Mouse (Mus musculus): ENCODE measurements around the gene Entpd1. TPM values are rescaled to one million over a fixed set of nuclear protein-coding genes. Genes with fewer than 3 reads are reported as not detected.
"Not testable (repeated sequence)": the region's sequence is repeated elsewhere in the genome, so short reads cannot be mapped to it uniquely, and the experiment has no call there.

Entpd1 gene
- polyA plus RNA-seq, 1 experiment from 2014 or later: 11.7 TPM

DNA sequence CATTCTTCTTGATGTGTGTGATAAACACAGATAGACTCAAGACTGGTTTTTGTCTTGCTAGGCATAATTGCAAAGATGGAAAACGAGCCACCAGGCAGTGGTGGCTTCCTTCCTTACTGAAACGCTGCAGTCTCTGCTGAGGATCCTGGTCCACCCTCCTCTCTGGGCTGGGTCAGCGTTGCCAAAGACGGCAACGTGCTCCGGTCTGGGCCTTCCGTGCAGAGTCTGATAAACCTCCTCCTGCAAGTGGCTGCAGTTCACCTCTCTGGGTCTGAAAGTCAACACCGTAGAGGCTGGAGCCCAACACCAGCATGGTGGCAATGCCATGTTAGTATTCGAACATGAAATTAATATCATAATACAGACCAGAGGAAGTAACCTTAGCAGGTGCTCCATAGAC is 7.0 kb upstream of the Entpd1 start:
- Histone ChIP-seq H3K4me3 (ENCODE audit: low read depth, low read length) (no peak overlapping the region), H3K4me1 (replicated peaks; ENCODE audit: control insufficient read depth, insufficient read depth, low read length) (no peaks in the 10 kb centered on the region), H3K9ac (ENCODE audit: low read length) (no peak overlapping the region), H3K27me3 (replicated peaks; ENCODE audit: control insufficient read depth, insufficient read depth, low read length) (no peaks in the 10 kb centered on the region), H3K27ac (ENCODE audit: low read depth) (no peak overlapping the region), H3K4me2 (ENCODE audit: low read length) (no peak overlapping the region), H3K36me3 (ENCODE audit: control insufficient read depth, insufficient read depth, low read length) (peaks cover 50% of the 10 kb centered on the region), H3K9me3 (ENCODE audit: control insufficient read depth, low read length) (no peaks in the 10 kb centered on the region)
- WGBS: 95% methylated on average over 9 of the region's 9 CpGs
- ATAC-seq (replicated peaks; ENCODE audit: low FRiP score, low TSS enrichment, low read depth) (no peak), DNase-seq (ENCODE audit: low spot score) (no peak)

DNA sequence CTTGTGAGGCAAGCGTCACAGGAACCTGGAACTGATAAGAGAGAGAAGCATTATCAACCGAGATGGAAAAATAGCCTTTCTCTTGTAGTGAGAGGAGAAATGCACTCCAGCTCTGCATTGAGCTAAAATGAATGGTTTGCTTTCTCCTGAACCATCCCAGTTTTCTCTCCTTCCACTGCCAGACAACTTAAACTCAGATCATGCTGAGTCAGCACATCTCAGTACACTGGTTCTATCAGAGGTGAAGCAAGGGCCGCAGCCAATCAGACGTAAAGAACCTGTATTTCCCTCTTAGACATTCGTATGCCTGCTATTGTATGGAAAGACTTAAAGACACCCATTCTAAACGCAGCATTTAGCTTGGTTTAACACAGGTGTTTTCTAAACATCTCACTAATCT is 4.5 kb upstream of the Entpd1 start:
- DNase-seq (ENCODE audit: low spot score): no peak
- H3K27ac ChIP-seq (ENCODE audit: low read depth): no peak overlapping the region

DNA sequence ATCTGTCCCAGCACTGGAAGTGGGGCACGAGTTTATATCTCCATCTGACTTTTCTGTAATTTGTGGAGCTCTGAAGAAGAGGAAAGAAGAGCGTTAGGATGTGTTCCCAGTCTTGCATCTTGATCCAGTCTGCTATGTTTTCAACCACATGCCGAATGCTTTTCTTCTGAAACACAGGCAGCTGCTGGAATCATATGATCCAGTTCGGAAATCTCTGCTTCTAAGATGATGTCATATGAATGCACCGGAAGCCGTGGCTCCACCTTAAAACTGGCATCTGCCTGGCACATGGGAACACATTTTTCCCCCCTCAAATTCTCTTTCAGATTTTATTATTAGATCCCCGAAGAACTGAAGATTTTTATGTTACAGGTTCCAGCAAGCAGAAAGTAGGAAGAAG is 2.6 kb downstream of the Entpd1 start:
- ATAC-seq (replicated peaks; ENCODE audit: low FRiP score, low TSS enrichment, low read depth): no peak
- no peak for DNase-seq (ENCODE audit: low spot score)
- no peak overlapping the region for H3K4me2 ChIP-seq (ENCODE audit: low read length)

More for the DNA sequence above, 4.5 kb upstream of the Entpd1 start:
- Histone ChIP-seq H3K4me2 (ENCODE audit: low read length) (no peak overlapping the region), H3K4me1 (replicated peaks; ENCODE audit: control insufficient read depth, insufficient read depth, low read length) (peaks cover 5% of the 10 kb centered on the region; the same call in 1 of the 2 replicates), H3K27me3 (replicated peaks; ENCODE audit: control insufficient read depth, insufficient read depth, low read length) (no peaks in the 10 kb centered on the region), H3K36me3 (ENCODE audit: control insufficient read depth, insufficient read depth, low read length) (peaks cover 45% of the 10 kb centered on the region), H3K9ac (ENCODE audit: low read length) (no peak overlapping the region), H3K9me3 (ENCODE audit: control insufficient read depth, low read length) (no peaks in the 10 kb centered on the region), H3K4me3 (ENCODE audit: low read depth, low read length) (no peak overlapping the region)
- 87% methylated on average over 6 of the region's 6 CpGs for WGBS
- no peak for ATAC-seq (replicated peaks; ENCODE audit: low FRiP score, low TSS enrichment, low read depth)

DNA sequence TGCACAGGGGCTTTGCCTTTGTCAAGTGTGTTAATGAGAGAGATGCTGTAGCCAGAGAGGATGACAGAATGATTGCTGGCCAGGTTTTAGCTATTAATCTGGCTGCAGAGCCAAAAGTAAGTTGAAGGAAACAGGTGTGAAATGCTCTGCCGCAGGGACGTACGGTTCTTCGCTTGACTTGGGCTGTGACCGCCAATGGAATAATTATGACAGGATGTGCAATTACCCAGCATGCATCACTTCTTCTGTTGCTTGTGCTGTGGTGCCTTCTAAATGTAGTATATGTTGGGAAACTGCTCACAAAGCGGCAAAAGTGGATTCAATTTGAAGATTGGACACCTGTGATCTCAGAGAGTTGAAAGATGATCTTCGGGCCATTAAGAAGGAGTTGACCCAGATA is 3.9 kb downstream of the Entpd1 start:
- H3K27me3 ChIP-seq (replicated peaks; ENCODE audit: control insufficient read depth, insufficient read depth, low read length): no peaks in the 10 kb centered on the region
- WGBS: 78% methylated on average over 7 of the region's 7 CpGs
- H3K9me3 ChIP-seq (ENCODE audit: control insufficient read depth, low read length): no peaks in the 10 kb centered on the region
- no peak overlapping the region for H3K4me3 ChIP-seq (ENCODE audit: low read depth, low read length)
- no peaks in the 10 kb centered on the region for H3K36me3 ChIP-seq (ENCODE audit: control insufficient read depth, insufficient read depth, low read length)
- H3K4me1 ChIP-seq (replicated peaks; ENCODE audit: control insufficient read depth, insufficient read depth, low read length): peaks cover 5% of the 10 kb centered on the region; the same call in 1 of the 2 replicates
- no peak overlapping the region for H3K9ac ChIP-seq (ENCODE audit: low read length)
- H3K4me2 ChIP-seq (ENCODE audit: low read length): no peak overlapping the region
- ATAC-seq (replicated peaks; ENCODE audit: low FRiP score, low TSS enrichment, low read depth) (no peak), DNase-seq (ENCODE audit: low spot score) (no peak)
- H3K27ac ChIP-seq (ENCODE audit: low read depth): no peak overlapping the region

More for the DNA sequence above, 2.6 kb downstream of the Entpd1 start:
- peaks cover 5% of the 10 kb centered on the region; the same call in 1 of the 2 replicates for H3K4me1 ChIP-seq (replicated peaks; ENCODE audit: control insufficient read depth, insufficient read depth, low read length)
- H3K27ac ChIP-seq (ENCODE audit: low read depth): no peak overlapping the region
- H3K9ac ChIP-seq (ENCODE audit: low read length): no peak overlapping the region
- no peaks in the 10 kb centered on the region; the same call in 1 of the 2 replicates for H3K36me3 ChIP-seq (ENCODE audit: control insufficient read depth, insufficient read depth, low read length)
- H3K4me3 ChIP-seq (ENCODE audit: low read depth, low read length): no peak overlapping the region
- WGBS: 70% methylated on average over 7 of the region's 7 CpGs
- H3K27me3 ChIP-seq (replicated peaks; ENCODE audit: control insufficient read depth, insufficient read depth, low read length): no peaks in the 10 kb centered on the region
- H3K9me3 ChIP-seq (ENCODE audit: control insufficient read depth, low read length): no peaks in the 10 kb centered on the region

DNA sequence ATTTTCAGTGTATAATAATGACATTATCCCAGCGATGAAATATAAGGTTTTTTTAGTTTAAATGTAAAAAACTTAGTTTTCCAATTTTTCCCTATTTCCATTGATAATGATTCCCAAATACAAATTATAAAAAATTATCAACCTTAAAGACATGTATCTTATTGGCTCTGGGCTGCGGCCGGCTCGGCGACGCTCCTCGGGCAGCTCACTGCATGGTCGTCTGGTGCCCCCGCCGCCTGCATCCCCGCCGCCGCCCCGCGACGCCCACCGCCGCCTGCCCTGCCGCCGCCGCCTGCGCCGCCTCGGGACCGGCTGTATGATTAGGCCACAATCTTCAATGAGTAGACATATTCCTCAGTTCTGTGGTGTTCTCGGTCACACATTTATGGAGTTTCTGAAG is 9.4 kb downstream of the Entpd1 start:
- not testable (repeated sequence) for H3K27me3 ChIP-seq (replicated peaks; ENCODE audit: control insufficient read depth, insufficient read depth, low read length); H3K27ac ChIP-seq (ENCODE audit: low read depth); H3K4me3 ChIP-seq (ENCODE audit: low read depth, low read length); DNase-seq (ENCODE audit: low spot score); H3K9me3 ChIP-seq (ENCODE audit: control insufficient read depth, low read length); H3K4me2 ChIP-seq (ENCODE audit: low read length); H3K4me1 ChIP-seq (replicated peaks; ENCODE audit: control insufficient read depth, insufficient read depth, low read length); H3K9ac ChIP-seq (ENCODE audit: low read length); H3K36me3 ChIP-seq (ENCODE audit: control insufficient read depth, insufficient read depth, low read length); ATAC-seq (replicated peaks; ENCODE audit: low FRiP score, low TSS enrichment, low read depth)
- 53% methylated on average over 11 of the region's 26 CpGs for WGBS

DNA sequence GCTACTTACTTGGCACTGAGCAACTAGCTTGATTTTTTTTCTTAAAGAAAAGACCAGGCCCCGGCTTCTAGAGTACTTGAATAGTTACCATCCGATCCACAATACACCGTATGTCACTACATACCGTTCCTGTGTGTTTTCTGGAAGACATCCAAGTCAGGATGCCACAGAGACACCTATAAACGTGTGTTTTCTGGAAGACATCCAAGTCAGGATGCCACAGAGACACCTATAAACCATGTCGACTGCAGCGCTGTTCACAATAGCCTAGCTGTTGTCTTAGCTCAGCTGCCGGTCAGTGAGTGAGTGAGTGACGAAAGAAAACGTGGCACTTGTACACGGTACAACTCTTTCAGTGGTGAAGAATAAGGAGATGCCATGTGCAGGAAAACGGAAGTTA is 13.8 kb downstream of the Entpd1 start:
- ATAC-seq (replicated peaks; ENCODE audit: low FRiP score, low TSS enrichment, low read depth): no peak
- Histone ChIP-seq H3K9ac (ENCODE audit: low read length) (no peak overlapping the region), H3K27me3 (replicated peaks; ENCODE audit: control insufficient read depth, insufficient read depth, low read length) (no peaks in the 10 kb centered on the region), H3K27ac (ENCODE audit: low read depth) (no peak overlapping the region), H3K9me3 (ENCODE audit: control insufficient read depth, low read length) (no peaks in the 10 kb centered on the region), H3K4me2 (ENCODE audit: low read length) (no peak overlapping the region), H3K36me3 (ENCODE audit: control insufficient read depth, insufficient read depth, low read length) (no peaks in the 10 kb centered on the region), H3K4me3 (ENCODE audit: low read depth, low read length) (no peak overlapping the region), H3K4me1 (replicated peaks; ENCODE audit: control insufficient read depth, insufficient read depth, low read length) (no peaks in the 10 kb centered on the region)
- DNase-seq (ENCODE audit: low spot score): no peak
- WGBS: 52% methylated on average over 12 of the region's 12 CpGs

DNA sequence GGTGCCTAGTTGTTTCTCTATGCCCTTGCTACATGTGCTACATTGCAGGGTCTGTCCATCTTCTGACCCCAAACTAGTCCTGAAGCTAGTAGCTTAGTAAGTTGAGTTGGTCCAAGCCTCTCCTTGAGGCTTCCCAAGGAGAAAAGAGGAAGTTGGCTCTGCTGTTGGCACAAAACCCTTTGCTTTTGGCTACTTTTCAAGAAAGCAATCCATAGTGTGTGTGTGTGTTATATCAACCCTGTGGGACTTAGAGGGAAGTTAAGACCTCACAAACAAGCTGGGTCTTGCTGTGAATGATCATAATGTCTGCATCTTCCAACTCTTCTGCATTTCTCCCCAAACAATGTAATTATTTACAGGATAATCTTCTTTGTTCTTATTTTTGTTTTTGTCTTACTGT is 16.8 kb downstream of the Entpd1 start:
- Histone ChIP-seq H3K27ac (ENCODE audit: low read depth) (no peak overlapping the region), H3K9me3 (ENCODE audit: control insufficient read depth, low read length) (no peaks in the 10 kb centered on the region), H3K27me3 (replicated peaks; ENCODE audit: control insufficient read depth, insufficient read depth, low read length) (no peaks in the 10 kb centered on the region), H3K4me1 (replicated peaks; ENCODE audit: control insufficient read depth, insufficient read depth, low read length) (no peaks in the 10 kb centered on the region), H3K4me2 (ENCODE audit: low read length) (no peak overlapping the region), H3K36me3 (ENCODE audit: control insufficient read depth, insufficient read depth, low read length) (no peaks in the 10 kb centered on the region), H3K9ac (ENCODE audit: low read length) (no peak overlapping the region), H3K4me3 (ENCODE audit: low read depth, low read length) (no peak overlapping the region)
- no peak for DNase-seq (ENCODE audit: low spot score)
- no peak for ATAC-seq (replicated peaks; ENCODE audit: low FRiP score, low TSS enrichment, low read depth)

DNA sequence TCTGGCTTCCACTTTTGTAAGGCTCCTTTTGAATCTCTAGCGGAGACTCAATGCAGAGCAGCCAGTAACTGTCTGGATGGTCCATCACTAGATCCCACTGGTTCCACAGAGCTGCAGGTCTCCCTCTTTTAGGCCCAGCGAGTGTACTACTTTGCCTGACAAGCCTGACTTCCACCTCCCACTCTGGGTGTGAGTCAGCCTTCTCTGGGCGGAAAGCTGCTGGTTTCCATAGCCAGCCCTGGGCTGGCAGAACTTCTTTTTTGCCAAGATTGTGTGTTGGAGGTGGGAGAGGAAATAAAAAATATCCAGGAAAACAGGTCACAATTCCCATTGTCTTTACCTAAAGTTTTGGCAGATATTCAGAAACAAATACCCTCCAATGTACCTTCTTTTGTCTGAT is 17.9 kb downstream of the Entpd1 start:
- Histone ChIP-seq H3K9ac (ENCODE audit: low read length) (no peak overlapping the region), H3K4me1 (replicated peaks; ENCODE audit: control insufficient read depth, insufficient read depth, low read length) (no peaks in the 10 kb centered on the region), H3K27me3 (replicated peaks; ENCODE audit: control insufficient read depth, insufficient read depth, low read length) (no peaks in the 10 kb centered on the region), H3K4me3 (ENCODE audit: low read depth, low read length) (no peak overlapping the region), H3K27ac (ENCODE audit: low read depth) (no peak overlapping the region), H3K36me3 (ENCODE audit: control insufficient read depth, insufficient read depth, low read length) (no peaks in the 10 kb centered on the region), H3K9me3 (ENCODE audit: control insufficient read depth, low read length) (no peaks in the 10 kb centered on the region), H3K4me2 (ENCODE audit: low read length) (no peak overlapping the region)
- DNase-seq (ENCODE audit: low spot score) (no peak), ATAC-seq (replicated peaks; ENCODE audit: low FRiP score, low TSS enrichment, low read depth) (no peak)
- 79% methylated on average over 3 of the region's 3 CpGs for WGBS

DNA sequence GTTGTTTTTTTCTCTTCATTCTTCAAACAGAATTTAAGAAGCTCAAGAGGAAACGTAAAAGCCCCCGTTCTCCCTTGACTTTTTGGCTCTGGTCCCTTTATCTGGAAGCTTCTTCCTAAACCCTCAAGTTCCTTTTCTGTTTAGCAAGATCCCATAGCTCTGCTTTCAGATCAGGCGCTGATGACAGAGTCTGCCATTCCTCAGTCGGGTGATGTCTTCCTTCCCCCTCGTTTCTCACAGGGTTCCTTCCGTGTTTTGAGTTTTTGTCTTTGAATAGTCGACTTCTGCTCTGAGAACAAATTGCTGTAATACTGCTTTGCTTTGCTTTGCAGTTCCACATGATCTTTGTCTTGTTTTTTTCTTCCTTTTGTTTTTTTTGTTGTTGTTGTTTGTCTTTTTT is 18.4 kb downstream of the Entpd1 start:
- ATAC-seq (replicated peaks; ENCODE audit: low FRiP score, low TSS enrichment, low read depth): no peak
- 47% methylated on average over 7 of the region's 7 CpGs for WGBS

More for the DNA sequence above, 18.4 kb downstream of the Entpd1 start:
- H3K27ac ChIP-seq (ENCODE audit: low read depth): no peak overlapping the region
- H3K9ac ChIP-seq (ENCODE audit: low read length): no peak overlapping the region
- H3K4me1 ChIP-seq (replicated peaks; ENCODE audit: control insufficient read depth, insufficient read depth, low read length): no peaks in the 10 kb centered on the region
- no peak overlapping the region for H3K4me3 ChIP-seq (ENCODE audit: low read depth, low read length)
- no peak overlapping the region for H3K4me2 ChIP-seq (ENCODE audit: low read length)
- H3K27me3 ChIP-seq (replicated peaks; ENCODE audit: control insufficient read depth, insufficient read depth, low read length): no peaks in the 10 kb centered on the region
- no peak for DNase-seq (ENCODE audit: low spot score)
- no peaks in the 10 kb centered on the region for H3K36me3 ChIP-seq (ENCODE audit: control insufficient read depth, insufficient read depth, low read length)
- H3K9me3 ChIP-seq (ENCODE audit: control insufficient read depth, low read length): no peaks in the 10 kb centered on the region
